Mouse (Mus musculus) brain, embryonic 14.5 days (tissue): ENCODE data around the gene Kcnf1.

Experiments used
- CTCF ChIP-seq: fragments of 200-500 bp; IDR thresholded peaks from 2 replicates; pipeline ENCODE4 v1.5.1; 2012; ENCODE audit warnings: inconsistent platforms, mild to moderate bottlenecking, moderate library complexity, borderline replicate concordance; ENCODE audit not compliant: insufficient read depth, insufficient read length; ENCODE audit errors: extremely low read depth
- POLR2A ChIP-seq: fragments of 200-500 bp; IDR thresholded peaks from 2 replicates; pipeline ENCODE4 v1.6.1; 2012; ENCODE audit warnings: mild to moderate bottlenecking, inconsistent platforms, borderline replicate concordance; ENCODE audit not compliant: poor library complexity, insufficient read depth, insufficient read length, severe bottlenecking; ENCODE audit errors: extremely low read depth

DNA sequence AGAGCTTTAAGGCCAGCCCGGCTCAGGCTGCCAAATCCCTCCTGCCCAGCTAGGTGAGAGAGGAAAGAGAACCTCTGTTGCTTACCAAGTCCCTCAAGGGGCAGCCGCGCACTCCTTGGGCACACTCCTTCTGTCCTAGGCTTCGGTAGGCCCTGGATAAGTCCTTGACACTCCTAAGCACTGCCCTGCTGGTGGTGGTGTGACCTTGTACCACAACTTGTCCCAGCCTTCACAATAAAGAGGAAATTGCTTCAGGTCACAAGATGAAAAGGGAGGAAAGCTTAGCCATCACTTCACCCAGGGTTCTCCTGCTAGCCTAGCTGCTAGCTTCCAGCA is at the start of gene Kcnf1:
- TF ChIP-seq CTCF (no peak), POLR2A (no peak)
